Mouse (Mus musculus): ENCODE data around the gene Filip1l.

Filip1l gene

DNA sequence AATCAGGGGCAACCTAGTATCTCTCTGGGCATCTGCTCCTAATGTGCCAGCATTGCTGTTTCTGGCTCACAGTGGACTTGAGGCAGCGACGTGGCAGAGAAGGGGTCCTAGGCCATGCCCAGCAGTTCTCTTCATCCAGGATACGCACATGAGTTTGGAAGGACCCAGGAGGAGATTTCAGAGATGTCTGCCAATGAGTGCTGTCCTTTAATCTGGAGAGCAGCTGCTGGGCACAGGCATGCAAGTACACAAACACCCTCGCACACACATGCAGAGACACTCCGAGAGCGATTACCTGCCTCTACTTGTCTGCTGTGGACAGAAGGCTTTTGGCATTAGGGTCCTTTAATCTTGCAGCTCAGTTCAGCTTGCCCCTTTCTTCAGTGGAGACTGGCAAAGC is at the start of gene Filip1l:
TSS of gene Filip1l (plus strand) at position 343 of the 400 bp plus-strand sequence.
- no peak for DNase-seq

- no peak for DNase-seq
Measured at GRCm38 (mm10) chr16:57303716-57304115, 49.2 kb upstream of the Filip1l start.

DNA sequence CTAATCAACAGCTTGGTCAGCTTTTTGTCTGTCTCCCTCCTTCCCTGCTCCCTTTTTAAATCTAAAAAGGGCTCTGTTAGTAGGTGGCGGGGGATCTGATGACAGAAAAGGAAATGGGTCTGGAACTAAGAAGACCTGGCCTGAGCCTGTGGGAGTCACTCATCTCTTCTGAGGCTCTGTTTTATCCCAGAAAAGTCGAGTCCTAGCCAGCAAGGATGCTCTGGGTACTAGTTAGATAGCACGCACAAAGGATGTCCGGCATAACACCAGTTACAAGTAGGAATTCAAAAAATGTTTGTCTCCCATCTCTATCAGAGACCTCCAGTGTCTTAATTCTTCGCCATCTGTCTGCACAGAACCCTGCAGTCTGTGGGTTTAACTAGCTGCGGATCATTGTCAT is 47.4 kb upstream of the Filip1l start:
- no peak for DNase-seq

- no peak for DNase-seq
Measured at GRCm38 (mm10) chr16:57312130-57312529, 40.8 kb upstream of the Filip1l start.

GRCm38 (mm10) chr16:57313487-57313886 is 39.4 kb upstream of the Filip1l start:
- no peak for DNase-seq

- no peak for DNase-seq
Measured at GRCm38 (mm10) chr16:57314236-57314635, 38.7 kb upstream of the Filip1l start.

- DNase-seq: no peak
Measured at GRCm38 (mm10) chr16:57315026-57315425, 37.9 kb upstream of the Filip1l start.

- no peak for DNase-seq
Measured at GRCm38 (mm10) chr16:57317127-57317526, 35.8 kb upstream of the Filip1l start.

GRCm38 (mm10) chr16:57317882-57318636 is 34.8 kb upstream of the Filip1l start:
- DNase-seq: no peak

- no peak for DNase-seq
Measured at GRCm38 (mm10) chr16:57318637-57319125, 34.2 kb upstream of the Filip1l start.

DNA sequence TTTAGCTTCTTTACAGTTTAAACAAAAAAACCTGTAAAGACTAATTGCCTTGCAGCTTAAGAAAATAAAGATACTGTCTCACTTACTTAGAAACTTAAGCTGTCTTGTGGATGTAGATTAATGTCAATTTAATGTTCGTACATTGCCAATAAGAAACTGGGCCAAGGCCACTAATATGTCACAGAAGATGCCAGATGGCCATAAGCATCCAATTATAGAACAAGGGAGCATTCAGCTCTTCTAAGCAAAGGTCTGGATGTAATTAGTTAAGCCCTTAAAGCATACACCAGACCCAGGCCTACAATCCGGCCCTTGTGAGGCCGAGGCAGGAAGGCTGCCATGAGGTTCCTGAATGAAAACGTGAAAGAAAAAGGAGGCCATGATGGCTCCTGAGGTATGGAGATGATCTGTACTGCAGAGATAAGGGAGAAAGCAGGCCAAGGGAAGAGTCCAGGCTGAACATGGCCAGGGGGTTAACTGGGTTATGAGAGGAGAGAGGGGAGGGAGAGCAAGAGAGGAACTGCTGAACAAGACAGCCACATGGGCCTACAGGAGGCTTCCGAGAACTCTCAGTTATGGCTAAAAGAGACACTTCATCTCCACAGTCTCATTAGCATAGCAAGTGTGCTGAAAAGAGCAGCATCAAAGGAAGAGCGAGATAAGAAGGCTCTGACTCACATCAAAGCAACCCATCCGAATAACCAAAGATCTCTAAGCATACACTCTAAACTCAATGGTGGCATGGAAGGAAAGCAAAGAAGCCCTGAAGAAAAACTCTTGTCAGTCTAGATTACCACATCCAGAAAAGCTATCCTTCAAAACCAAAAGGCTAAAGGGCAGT is 33.4 kb upstream of the Filip1l start:
- DNase-seq: no peak

DNA sequence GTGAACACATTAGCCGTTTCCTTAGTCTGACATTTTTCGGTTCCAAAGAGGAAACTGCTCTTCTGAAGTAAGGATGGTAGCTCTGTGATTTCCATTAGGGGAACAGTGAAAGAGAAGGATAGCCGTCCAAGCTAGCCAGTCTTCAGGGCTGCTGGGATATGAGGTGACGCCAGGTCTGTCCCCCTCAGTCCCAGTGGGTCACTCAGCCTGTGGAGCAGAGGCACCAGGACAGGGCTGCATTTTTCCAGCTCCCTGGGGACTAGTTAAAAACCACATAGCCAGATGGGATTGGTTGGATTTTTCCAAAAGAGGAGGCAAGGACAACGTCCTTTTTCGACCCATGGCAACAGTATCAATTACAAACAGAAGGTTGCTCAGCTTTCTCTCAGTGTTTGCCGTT is 25.9 kb upstream of the Filip1l start:
- DNase-seq: no peak

DNA sequence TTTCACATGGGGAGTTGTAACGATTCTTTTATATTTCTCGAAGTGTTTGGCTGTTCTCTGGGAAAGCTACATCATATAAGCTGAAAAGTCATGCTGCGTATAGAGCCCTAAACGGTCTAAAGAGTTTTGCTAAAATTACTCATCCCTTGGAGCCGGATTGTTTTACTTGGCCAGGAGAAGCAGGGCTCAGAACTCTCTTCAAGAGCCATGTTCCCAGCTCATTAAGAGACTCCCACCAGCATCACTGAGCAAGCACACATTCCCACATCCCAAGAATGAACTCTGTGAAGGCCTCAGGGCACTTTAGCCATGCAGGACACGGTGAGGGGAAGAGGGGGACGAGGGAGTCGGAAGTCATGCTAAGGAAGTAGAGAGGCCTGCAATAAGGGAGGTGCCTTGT is 23.9 kb upstream of the Filip1l start:
- DNase-seq: no peak

GRCm38 (mm10) chr16:57330111-57330510 is 22.8 kb upstream of the Filip1l start:
- DNase-seq: no peak

- no peak for DNase-seq
Measured at GRCm38 (mm10) chr16:57332301-57332700, 20.6 kb upstream of the Filip1l start.

GRCm38 (mm10) chr16:57336770-57337423 is 16.0 kb upstream of the Filip1l start:
- DNase-seq: no peak

DNA sequence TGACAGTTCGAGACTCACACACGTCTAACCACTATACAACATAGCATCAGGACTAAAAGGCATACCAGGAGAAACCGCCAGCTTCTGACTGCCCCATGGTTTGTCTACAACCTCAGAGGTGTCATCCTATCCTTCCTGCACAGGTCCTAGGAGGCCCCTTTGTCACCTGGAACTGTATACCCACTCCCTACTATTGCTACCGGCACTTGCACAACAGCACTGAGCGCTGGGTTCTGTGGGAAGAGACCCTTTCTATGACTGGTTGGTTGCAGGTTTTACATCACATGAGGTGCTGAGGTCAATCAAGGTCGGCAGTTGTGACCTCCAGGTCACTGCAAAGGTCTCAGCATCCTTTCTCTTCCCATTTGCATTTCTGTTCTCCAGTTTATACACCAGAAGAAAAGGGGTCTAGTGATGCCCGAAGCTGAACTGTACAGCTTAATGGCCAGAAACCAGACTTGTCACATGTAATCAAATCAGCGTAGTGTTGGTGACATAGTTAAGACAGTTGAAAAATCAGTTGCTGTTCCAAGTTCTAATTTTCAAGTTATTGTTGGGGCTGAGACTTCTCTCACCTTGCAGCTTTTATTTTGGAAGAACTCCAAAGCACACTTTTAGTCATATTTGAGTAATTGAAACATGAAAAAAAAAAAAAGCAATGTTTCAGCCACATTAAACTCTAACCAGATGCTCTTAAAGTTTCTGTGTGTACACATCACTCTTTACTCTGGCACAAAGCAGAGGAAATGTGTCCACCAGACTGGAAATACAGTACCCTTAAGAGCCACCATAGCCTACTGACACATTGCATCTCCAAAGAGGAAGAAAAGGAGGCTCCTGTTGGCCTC is 12.9 kb upstream of the Filip1l start:
- DNase-seq: no peak

- no peak for DNase-seq
Measured at GRCm38 (mm10) chr16:57340613-57340898, 12.3 kb upstream of the Filip1l start.

- DNase-seq: no peak
Measured at GRCm38 (mm10) chr16:57346258-57346657, 6.6 kb upstream of the Filip1l start.

GRCm38 (mm10) chr16:57349039-57349438 is 3.9 kb upstream of the Filip1l start:
- DNase-seq: no peak

GRCm38 (mm10) chr16:57349689-57350088 is 3.2 kb upstream of the Filip1l start:
- DNase-seq: no peak

GRCm38 (mm10) chr16:57353166-57353721 is 351 bp downstream of the Filip1l start:
- DNase-seq: no peak

Measured in right cerebral cortex, postnatal 4 days (tissue).